Mouse (Mus musculus) forebrain, embryonic 15.5 days (tissue): ENCODE measurements at regions not wholly inside any gene's neighbourhood (a gene's known extent, or its start where the extent isn't known, plus 50 kb on each side); places are given as distances from the start of the nearest gene placed in this dataset.

Source experiments
- ATAC-seq: fragments of 200-750 bp; cut with Nextera tagmentation; replicated peaks from 2 replicates; pipeline ENCODE4 v1.8.0; 2017; ENCODE audit warnings: mild to moderate bottlenecking, moderate TSS enrichment, moderate library complexity
- H3K27ac ChIP-seq: fragments of 300-500 bp; sonication (generic); replicated peaks from 2 replicates; pipeline ENCODE4 v1.5.1; 2015; ENCODE audit warnings: mild to moderate bottlenecking, inconsistent platforms
- H3K27me3 ChIP-seq: fragments of 300-500 bp; sonication (generic); 2 replicates; pipeline ENCODE4 v1.6.1; 2015; ENCODE audit warnings: inconsistent platforms
- H3K36me3 ChIP-seq: fragments of 300-500 bp; sonication (generic); 2 replicates; pipeline ENCODE4 v1.6.1; 2015; ENCODE audit warnings: mild to moderate bottlenecking, inconsistent platforms
- H3K4me1 ChIP-seq: fragments of 300-500 bp; sonication (generic); 2 replicates; pipeline ENCODE4 v1.6.1; 2015; ENCODE audit warnings: inconsistent platforms
- H3K4me2 ChIP-seq: fragments of 300-500 bp; sonication (generic); replicated peaks from 2 replicates; pipeline ENCODE4 v1.6.1; 2015; ENCODE audit warnings: mild to moderate bottlenecking, inconsistent platforms
- H3K4me3 ChIP-seq: fragments of 300-500 bp; sonication (generic); 2 replicates; pipeline ENCODE4 v1.5.1; 2015; ENCODE audit warnings: mild to moderate bottlenecking, inconsistent platforms
- H3K9ac ChIP-seq: fragments of 300-500 bp; sonication (generic); replicated peaks from 2 replicates; pipeline ENCODE4 v1.6.1; 2015; ENCODE audit warnings: mild to moderate bottlenecking, inconsistent platforms
- H3K9me3 ChIP-seq: fragments of 300-500 bp; sonication (generic); 2 replicates; pipeline ENCODE4 v1.6.1; 2016; ENCODE audit warnings: inconsistent platforms
- WGBS: fragments of 180-500 bp; shearing (Covaris S2); methylation state at CpG from one replicate; pipeline ENCODE4 v1.1.7; 2015; ENCODE audit warnings: mixed read lengths; 5-methylcytosine and 5-hydroxymethylcytosine counted together

DNA sequence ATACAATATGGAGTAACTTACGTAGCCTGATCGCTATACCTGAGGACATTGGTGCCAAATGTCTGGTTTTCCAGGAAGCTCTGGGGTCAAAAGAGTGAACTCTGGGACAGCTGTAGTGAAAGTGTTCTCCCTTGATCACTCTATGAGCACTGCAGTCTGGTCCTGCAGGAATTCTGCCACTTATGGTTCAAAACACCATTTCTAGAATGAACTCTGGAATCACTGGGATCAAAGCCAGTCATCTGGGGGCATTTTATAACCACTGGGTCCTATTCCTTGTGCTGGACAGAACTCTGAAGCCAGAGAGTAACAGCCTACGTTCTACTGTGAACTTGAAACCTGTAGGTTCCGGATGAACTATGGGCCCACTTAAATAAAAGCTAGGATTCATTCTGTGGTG is 173.5 kb upstream of the Nrip1 start:
- 96% methylated on average over 4 of the region's 4 CpGs for WGBS
- Histone ChIP-seq H3K9ac (no peak overlapping the region), H3K4me1 (no peaks in the 10 kb centered on the region), H3K4me2 (no peak overlapping the region), H3K27ac (no peak overlapping the region), H3K4me3 (no peak overlapping the region), H3K27me3 (no peaks in the 10 kb centered on the region), H3K9me3 (no peaks in the 10 kb centered on the region), H3K36me3 (no peaks in the 10 kb centered on the region)
- no peak for ATAC-seq

DNA sequence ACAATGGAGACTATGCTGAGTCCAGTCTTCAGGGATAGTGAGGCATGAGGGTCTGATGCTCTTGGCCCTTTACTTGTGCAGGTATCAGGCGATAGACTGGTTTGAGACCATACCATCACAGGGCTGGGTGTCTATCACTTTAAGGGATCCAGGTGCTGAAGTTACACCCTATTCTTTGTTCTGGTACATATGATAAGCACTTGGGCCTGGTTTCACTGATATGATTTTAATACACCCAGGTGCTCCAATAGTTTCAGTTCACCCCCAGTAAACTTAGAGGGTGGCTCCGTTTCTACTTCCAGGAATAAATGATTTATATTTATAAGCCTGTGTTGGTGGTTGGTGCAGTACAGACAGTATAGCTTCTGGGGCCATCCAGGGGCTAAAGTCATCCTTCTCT is 173.0 kb upstream of the Nrip1 start:
- Histone ChIP-seq H3K4me3 (no peak overlapping the region), H3K27ac (no peak overlapping the region), H3K36me3 (no peaks in the 10 kb centered on the region), H3K4me1 (no peaks in the 10 kb centered on the region), H3K9me3 (no peaks in the 10 kb centered on the region), H3K9ac (no peak overlapping the region), H3K4me2 (no peak overlapping the region), H3K27me3 (no peaks in the 10 kb centered on the region)
- WGBS, result 95% methylated on average over 2 of the region's 2 CpGs
- no peak for ATAC-seq

DNA sequence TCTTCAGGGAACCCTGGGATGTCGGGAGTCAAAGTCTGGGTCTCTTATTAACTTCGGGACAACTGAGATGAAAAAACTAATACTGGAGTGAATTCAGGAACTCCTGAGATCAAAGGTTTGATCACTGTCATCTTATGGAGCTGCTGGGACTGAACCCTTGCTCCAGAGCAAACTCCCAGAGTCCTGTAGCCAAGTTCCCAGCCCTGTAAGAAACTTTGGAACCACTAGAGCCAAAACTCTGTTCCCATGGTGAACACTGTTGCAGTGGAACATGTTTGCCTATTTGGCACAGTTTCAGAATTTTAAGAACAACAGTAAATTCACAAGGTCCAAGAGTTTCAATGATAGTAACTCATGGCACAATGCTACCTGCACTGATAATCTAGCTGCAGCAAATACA is 172.3 kb upstream of the Nrip1 start:
- no peak overlapping the region for H3K4me3 ChIP-seq
- no peaks in the 10 kb centered on the region for H3K4me1 ChIP-seq
- no peaks in the 10 kb centered on the region for H3K36me3 ChIP-seq
- H3K9me3 ChIP-seq, result no peaks in the 10 kb centered on the region
- H3K27ac ChIP-seq, result no peak overlapping the region
- H3K27me3 ChIP-seq, result no peaks in the 10 kb centered on the region
- 83% methylated on average over 2 of the region's 2 CpGs for WGBS
- H3K4me2 ChIP-seq, result no peak overlapping the region
- ATAC-seq, result no peak
- no peak overlapping the region for H3K9ac ChIP-seq

DNA sequence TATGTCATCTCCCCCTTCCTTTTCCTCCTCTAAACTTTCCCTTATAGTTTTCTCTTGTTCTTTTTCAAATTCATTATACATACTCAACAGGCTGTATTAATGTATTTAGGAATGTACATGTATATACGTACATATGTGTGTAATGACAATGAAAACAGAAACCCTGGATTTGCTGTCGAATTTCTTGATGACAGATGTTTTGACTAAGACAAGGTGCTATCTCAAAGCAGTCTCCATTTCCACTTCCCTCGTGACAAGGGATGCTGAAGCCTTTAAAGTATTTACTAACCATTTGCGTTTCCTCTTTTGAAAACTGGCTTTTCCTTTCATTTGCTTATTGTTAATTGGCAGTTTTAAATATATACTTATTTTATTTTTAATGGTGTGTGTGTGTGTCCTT is 171.3 kb upstream of the Nrip1 start:
- no peak overlapping the region for H3K9ac ChIP-seq
- ATAC-seq, result no peak
- H3K4me3 ChIP-seq, result no peak overlapping the region
- H3K27ac ChIP-seq, result no peak overlapping the region
- peaks cover under 1% of the 10 kb centered on the region; the same call in 1 of the 2 replicates for H3K4me1 ChIP-seq
- WGBS, result 88% methylated on average over 4 of the region's 4 CpGs
- no peaks in the 10 kb centered on the region for H3K36me3 ChIP-seq
- H3K4me2 ChIP-seq, result no peak overlapping the region
- H3K27me3 ChIP-seq, result no peaks in the 10 kb centered on the region
- H3K9me3 ChIP-seq, result no peaks in the 10 kb centered on the region

DNA sequence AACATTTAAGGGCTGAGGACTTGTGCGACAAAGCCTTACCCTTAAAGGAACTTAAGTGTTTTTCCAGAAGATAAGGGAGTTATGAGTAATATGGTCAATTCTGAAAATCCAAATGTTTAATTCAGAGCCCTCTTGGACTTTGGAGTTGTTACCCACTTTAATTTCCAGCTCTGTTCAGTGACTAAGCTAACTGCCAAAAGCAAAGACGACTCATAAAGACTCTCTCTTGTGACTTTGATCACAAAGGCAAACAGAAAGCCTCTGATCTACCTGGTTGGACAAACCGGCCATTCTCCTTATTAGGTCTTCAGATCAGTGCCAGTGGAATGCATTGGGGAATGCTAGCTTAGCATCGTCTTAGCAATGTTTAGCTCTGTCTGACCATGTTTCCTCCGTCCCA is 167.3 kb upstream of the Nrip1 start:
- WGBS, result 26% methylated on average over 5 of the region's 5 CpGs
- Histone ChIP-seq H3K27ac (no peak overlapping the region), H3K4me3 (no peak overlapping the region), H3K4me2 (no peak overlapping the region), H3K9ac (no peak overlapping the region), H3K36me3 (no peaks in the 10 kb centered on the region), H3K27me3 (no peaks in the 10 kb centered on the region), H3K9me3 (no peaks in the 10 kb centered on the region), H3K4me1 (peaks cover 6% of the 10 kb centered on the region)
- ATAC-seq, result no peak

DNA sequence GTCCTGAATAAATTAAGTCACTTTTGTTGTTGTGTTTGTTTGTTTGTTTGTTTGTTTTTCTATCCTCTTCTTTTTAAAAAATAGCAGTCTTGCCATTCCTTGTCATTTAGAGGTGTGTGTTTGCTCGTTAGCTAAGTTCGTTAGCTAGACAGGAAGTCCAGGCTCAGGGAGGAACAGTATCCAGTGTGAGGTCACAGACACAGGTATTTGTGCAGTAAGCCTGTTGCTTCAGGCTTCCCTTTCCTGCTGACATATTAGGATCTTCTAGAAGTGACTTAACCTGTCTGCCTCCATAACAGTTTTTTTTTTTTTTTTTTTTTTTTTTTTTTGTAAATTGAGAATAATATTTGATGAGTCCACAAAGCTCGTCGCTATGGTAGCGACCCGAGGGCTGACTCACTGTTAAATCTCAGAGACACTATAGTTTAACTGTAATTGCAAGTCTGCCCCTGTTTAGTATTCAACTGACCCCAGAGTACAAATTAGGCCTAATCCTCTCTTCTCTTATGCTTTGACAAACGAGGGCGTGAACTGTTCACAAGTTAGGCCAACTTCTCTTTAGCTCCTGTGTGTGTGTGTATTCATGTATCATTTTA is 166.8 kb upstream of the Nrip1 start:
- peaks cover 6% of the 10 kb centered on the region for H3K4me1 ChIP-seq
- no peak for ATAC-seq
- 14% methylated on average over 8 of the region's 8 CpGs for WGBS
- H3K27ac ChIP-seq, result no peak overlapping the region
- no peaks in the 10 kb centered on the region for H3K9me3 ChIP-seq
- no peak overlapping the region for H3K9ac ChIP-seq
- no peak overlapping the region for H3K4me3 ChIP-seq
- no peaks in the 10 kb centered on the region for H3K36me3 ChIP-seq
- no peak overlapping the region for H3K4me2 ChIP-seq
- no peaks in the 10 kb centered on the region for H3K27me3 ChIP-seq

DNA sequence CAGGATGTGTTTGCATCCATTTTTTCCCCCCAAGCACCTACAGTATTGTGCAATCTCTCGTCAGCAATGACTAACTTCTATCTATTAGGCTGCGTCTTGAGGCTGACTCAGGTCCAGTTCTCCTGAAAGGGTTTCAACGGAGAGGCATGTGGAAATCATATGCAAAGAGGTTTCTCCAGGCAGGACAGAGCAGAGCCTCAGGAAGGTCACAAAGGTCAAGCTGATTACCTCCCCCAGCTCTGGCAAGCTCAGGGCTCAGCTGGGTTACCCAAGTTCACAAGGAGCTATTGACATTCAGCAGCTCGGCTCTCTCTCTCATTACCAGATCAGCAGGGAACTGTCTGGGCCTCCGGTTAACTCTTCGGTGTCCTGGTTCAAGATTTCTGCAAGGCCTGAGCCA is 166.0 kb upstream of the Nrip1 start:
- 4% methylated on average over 6 of the region's 6 CpGs for WGBS
- no peak overlapping the region for H3K4me2 ChIP-seq
- no peak overlapping the region for H3K27ac ChIP-seq
- peak; percentile 46; the same call in 1 of the 2 replicates for ATAC-seq
- H3K4me3 ChIP-seq, result no peak overlapping the region
- peaks cover 6% of the 10 kb centered on the region for H3K4me1 ChIP-seq
- H3K36me3 ChIP-seq, result no peaks in the 10 kb centered on the region
- H3K27me3 ChIP-seq, result no peaks in the 10 kb centered on the region
- no peak overlapping the region for H3K9ac ChIP-seq
- H3K9me3 ChIP-seq, result no peaks in the 10 kb centered on the region

DNA sequence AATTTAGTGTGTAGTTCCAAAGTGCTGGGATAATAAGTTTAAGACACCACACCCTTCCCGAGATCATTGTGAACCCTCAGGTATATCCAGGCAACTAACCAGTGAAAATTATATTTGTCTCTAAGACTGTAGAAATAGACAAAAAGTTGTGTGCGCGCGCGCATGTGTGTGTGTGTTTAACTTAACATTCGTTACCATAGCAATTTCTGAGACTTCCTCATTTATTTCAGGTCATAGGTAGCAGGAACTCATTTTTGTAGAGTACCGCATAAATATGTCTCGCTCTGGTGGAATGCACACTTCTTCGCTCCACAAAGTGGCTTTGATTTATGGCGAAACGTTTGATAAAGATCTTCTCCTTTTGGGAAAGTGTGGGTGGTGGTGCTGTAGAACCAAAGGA is 164.2 kb upstream of the Nrip1 start:
- Histone ChIP-seq H3K9ac (no peak overlapping the region), H3K4me3 (no peak overlapping the region), H3K4me2 (no peak overlapping the region), H3K27me3 (no peaks in the 10 kb centered on the region), H3K9me3 (no peaks in the 10 kb centered on the region), H3K27ac (no peak overlapping the region), H3K36me3 (no peaks in the 10 kb centered on the region), H3K4me1 (peaks cover 6% of the 10 kb centered on the region)
- no peak for ATAC-seq
- WGBS, result 95% methylated on average over 11 of the region's 11 CpGs

DNA sequence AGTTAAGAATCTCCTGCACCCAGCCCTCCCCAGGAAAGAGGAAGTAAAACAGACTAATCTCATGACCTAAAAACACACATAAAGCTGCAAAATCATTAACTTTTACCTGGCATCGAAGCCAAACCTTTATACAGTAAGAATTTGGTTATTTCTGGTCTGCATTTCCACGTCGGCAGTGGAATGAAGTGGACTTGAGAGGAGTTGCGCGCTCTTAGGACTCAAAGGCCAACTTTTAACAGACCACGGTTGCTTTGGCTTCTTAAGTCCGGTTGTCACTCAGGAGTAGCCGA is 159.2 kb upstream of the Nrip1 start:
- no peaks in the 10 kb centered on the region for H3K4me1 ChIP-seq
- no peak overlapping the region for H3K4me2 ChIP-seq
- 95% methylated on average over 8 of the region's 8 CpGs for WGBS
- ATAC-seq, result no peak
- no peak overlapping the region for H3K9ac ChIP-seq
- H3K27ac ChIP-seq, result no peak overlapping the region
- no peaks in the 10 kb centered on the region for H3K27me3 ChIP-seq
- H3K36me3 ChIP-seq, result no peaks in the 10 kb centered on the region
- no peaks in the 10 kb centered on the region for H3K9me3 ChIP-seq
- H3K4me3 ChIP-seq, result no peak overlapping the region

DNA sequence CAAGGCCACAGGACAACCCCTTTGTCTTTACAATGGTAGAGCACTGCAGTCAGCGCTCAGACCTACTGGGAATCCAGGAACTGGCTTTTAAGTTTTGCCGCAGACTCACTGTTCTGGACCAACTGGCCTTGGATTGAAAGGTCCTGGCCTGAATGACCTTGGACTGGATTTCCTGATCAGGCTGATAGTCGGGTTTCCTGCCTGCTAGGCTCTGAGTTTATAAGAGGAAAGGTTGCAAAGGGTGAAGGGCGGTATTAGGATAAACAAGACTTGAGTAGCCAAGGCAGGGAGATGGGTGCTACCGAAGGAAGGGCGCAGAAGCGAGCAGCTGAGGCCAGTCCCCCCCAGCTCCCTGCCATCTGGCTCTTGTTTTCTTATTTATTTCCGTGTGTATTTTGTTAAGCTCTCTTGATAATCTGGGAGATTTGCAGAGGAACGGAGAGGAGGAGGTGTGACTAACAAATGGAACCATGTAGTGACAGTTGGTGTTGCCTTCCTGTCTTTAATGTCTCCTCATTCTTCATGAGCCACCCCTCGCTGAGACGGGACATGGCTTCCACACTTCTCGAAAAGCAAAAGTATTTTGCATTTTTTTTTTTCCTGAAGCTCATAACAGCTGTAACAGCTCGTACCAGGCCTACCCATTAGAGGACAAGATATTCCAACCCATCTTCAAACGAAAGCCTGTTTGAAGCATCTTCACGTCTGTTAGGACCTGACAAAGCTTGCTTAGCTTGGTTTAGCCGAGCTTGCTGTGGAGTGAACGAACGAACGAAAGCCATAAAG is 158.7 kb upstream of the Nrip1 start:
- no peak overlapping the region for H3K4me3 ChIP-seq
- no peaks in the 10 kb centered on the region for H3K27me3 ChIP-seq
- 85% methylated on average over 19 of the region's 19 CpGs for WGBS
- H3K36me3 ChIP-seq, result no peaks in the 10 kb centered on the region
- no peaks in the 10 kb centered on the region for H3K4me1 ChIP-seq
- no peaks in the 10 kb centered on the region for H3K9me3 ChIP-seq
- no peak overlapping the region for H3K9ac ChIP-seq
- H3K27ac ChIP-seq, result no peak overlapping the region
- no peak overlapping the region for H3K4me2 ChIP-seq
- no peak for ATAC-seq

DNA sequence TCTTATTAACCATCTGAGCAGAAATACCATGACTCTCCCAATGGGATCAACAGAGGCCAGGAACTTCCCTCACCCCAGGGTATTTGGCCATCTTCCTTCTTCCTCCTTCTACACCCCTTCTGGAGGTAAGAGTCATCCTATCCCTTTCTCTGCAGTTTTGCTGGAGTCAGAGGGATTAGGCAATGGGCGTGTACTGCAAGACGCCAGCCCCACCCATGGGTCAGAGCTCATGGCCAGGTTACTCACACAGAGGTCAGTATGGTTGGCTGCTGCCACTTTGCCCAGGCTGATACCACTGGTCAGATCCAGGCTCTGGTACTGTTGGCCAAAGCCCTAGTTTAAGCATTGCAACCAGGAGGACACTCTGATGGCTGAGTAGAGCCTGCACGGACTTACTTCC is 157.3 kb upstream of the Nrip1 start:
- Histone ChIP-seq H3K4me3 (no peak overlapping the region), H3K4me1 (no peaks in the 10 kb centered on the region), H3K9me3 (no peaks in the 10 kb centered on the region), H3K4me2 (no peak overlapping the region), H3K27ac (no peak overlapping the region), H3K36me3 (no peaks in the 10 kb centered on the region), H3K27me3 (no peaks in the 10 kb centered on the region), H3K9ac (no peak overlapping the region)
- WGBS, result 93% methylated on average over 3 of the region's 3 CpGs
- ATAC-seq, result no peak

DNA sequence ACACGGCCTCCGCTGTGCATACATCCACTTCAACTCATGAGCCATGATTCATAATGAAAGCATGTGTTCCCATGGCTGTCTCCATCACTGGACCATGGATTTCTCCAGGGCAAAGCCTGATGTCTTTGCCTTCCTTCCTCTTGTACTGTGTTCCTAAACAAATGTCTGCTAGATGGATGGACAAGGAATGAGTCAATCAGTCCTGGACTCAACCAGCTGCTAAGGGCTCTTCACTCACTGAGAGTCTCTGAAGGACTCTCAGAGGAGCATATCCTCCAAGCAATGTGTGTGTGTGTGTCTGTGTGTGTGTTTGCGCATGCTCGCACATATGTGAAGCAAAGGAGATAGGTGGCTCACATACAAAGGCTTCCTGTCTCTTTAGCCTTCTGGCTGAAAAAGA is 156.0 kb upstream of the Nrip1 start:
- no peaks in the 10 kb centered on the region for H3K27me3 ChIP-seq
- ATAC-seq, result no peak
- no peaks in the 10 kb centered on the region for H3K36me3 ChIP-seq
- no peak overlapping the region for H3K4me2 ChIP-seq
- no peak overlapping the region for H3K27ac ChIP-seq
- WGBS, result 90% methylated on average over 4 of the region's 4 CpGs
- H3K4me3 ChIP-seq, result no peak overlapping the region
- no peaks in the 10 kb centered on the region for H3K9me3 ChIP-seq
- H3K4me1 ChIP-seq, result no peaks in the 10 kb centered on the region
- H3K9ac ChIP-seq, result no peak overlapping the region
